Mouse (Mus musculus) v-Abl transformed pro-B cells (cell line): ENCODE data around the gene Rhog.

ENCODE experiments used
- in situ Hi-C, 2 experiments: fragments of 400-800 bp; cut with MboI; formaldehyde crosslinking; loops; one replicate each; pipeline ENCODE4 v1.15.1; 2025; ENCODE audit not compliant: unreplicated experiment in 2 of 2

The Rhog gene

DNA sequence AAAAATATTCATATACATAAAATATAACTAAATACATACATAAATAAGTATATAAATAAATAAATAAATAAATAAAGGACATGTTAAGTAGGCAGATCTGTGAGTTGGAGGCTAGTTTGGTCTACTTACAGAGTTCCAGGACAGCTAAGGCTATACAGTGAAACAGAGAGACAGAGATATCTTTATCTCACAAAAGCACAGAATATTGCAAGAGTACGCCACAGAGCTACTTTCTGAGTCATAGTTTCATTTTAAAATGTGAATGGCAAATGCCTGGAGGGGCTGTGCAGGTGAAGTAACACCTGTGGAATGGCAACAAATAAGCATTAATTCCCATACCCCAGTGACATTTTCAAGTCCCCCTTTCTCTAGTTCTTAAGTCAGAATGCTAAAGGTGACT, 2.2 kb downstream of the Rhog start:
- in situ Hi-C loops = loop anchor here (5.0 to 10.0 kb wide), 3 partner anchors 41 to 119 kb away; partner anchors contain the start of genes Nup98 (in 1 of the 2) and Pgap2 (in 1 of the 2)

DNA sequence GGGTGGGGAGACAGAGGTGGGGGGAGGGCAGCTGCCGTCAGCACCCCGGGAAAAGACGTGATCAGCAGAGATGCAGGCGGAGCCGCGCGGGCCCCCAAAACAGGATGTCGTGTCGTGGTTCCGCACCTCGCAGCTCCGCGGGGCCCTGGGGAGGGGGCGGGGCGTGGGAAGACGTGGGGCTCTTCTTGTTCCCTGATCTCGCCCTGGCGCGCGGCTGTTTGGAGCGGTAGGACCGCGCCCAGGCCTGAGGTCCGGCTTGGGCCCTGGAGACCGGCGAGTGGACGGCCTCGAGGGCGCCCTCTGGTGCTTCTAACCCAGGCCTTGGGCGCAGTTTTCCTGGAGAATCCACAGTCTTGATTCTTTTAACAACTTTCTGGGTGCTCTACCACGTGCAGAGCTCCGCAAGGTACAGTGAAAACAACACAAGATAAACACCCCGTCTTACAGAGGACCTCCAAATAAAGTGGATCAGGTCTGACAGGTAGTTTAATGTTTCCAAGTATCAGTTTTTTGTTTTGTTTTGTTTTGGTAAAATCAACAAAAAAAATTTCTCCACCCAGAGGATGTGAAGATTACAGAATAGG, 5.1 kb downstream of the Rhog start:
- in situ Hi-C loops = loop anchor here (5.0 to 10.0 kb wide), 3 partner anchors 38 to 116 kb away; partner anchors contain the start of genes Nup98 (in 1 of the 2) and Pgap2 (in 1 of the 2)

DNA sequence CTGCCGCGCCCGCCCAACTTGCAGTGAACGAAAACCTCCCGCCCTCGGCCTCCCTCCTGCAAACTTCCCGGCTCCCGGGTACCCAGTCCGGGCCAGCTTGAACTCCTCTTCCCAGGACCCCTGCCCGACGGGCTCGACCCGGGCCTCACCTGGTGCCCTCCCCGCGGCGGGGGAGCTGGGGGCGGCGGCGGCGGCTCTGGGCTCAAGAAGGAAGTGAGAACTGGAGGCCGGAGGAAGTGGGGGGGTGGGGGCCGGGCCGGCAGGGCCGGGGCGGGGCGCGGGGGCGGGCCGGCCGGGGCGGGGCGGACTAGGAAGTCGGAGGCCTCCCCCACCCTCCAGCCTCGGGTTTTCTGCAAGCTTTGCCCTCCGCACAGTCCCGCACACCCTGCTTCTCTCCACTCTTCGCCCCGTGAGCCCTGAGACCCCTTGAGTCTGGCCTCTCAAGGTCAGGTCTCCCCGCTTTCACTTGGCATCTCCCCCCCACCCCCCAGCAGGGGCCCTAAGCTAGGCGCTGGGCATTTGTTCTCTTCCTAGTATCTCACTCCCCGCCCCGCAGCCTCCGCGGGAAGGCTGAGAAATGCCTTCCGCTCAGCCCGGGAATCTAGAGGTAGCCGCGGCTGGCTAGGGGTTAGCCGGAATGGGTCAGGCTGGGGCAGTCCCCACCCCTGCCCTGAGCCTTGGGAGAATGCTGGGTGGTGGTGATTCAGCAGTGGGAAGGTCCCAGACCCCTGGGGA, 5.8 kb downstream of the Rhog start:
- in situ Hi-C loops = loop anchor here (5.0 to 10.0 kb wide), 3 partner anchors 38 to 115 kb away; partner anchors contain the start of genes Nup98 (in 1 of the 2) and Pgap2 (in 1 of the 2)

DNA sequence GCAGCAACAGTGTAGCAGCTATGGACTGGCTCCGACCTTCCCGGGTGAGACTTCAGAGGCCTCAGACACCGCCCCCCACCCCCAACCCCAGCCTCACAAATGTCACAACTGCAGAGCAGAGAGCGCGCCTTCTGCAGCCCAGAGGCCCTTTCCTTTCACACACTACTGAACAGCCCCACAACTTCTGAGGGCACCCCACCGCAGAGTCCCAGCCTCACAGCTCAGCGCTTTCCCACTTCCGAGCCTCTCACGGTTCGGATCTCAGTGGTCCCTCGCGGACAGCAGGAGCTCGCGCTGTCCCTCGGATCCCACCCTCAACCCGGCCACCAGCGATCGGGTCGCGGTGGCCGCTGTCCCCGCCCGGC, 6.3 kb downstream of the Rhog start:
- in situ Hi-C loops = no loop called here

DNA sequence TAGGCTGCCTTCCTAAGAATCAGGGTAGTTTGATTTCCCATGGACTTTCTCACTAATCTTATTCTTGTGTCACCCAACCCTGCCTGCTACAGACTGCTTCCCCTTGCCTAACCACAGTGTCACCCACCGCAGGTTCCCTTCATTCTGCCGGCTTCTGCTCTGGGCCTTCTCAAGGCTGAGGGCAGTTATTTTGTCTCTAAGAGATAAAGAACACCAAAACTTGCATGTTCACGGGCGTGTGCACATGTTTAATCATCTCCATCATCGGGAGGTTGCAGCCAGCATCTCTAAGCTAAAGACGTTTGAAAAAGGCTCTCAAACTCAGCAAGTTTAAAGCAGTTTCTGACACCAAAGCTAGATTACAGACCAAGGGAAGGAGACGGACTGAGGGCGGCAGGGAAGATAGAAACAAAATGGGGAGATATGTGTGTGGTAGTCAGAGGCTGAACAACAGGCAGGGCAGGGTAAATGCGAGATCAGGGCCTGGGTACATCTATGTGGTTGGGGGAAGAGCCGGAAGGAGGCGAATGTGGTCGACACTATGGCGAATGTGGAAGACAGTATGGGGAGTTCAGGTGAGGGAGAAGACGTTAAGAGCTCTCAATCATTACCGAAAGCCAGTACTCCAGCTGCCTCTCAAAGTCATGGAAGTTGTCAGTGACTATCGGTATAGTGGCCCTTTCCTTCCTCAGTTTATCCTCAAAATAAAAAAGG, 7.0 kb downstream of the Rhog start:
- in situ Hi-C loops = no loop called here

DNA sequence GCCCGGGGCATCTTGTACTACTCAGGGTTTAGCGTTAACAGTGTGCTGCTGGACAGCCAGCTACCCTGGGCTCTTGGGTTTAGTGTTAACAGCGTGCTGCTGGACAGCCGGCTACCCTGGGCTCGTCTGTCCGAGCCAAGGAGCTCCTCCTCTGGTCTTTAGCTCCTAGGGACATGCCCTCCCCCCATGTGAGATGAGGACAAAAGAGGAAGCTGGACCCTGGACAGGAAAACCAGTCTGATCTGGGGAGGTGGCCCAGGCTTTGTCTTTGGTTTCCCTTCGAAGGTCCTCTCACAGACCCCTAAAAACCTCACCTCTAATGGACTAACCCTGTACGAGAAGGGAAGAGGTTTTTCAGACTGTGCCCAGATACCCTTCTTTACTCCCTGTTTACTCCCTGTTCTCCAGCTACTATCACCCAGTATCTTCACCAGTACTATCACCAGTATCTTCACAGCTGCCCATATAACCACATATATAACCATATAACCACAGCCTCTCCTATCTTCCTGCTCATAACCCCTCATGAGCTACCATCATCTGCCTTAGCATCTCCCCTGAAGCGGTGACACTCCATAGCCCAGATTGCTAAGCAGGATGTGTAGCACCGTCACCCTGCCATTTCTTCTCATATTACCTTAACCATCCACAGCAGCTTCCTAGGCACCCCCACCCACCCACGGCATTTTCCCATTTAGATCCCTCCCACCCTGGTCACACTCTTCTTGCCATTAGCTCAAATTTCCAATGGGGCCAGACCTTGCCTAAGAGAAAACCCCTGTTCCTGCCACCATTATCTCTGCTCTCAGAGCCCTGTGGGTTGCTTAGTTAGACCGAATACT, 8.7 kb downstream of the Rhog start:
- in situ Hi-C loops = no loop called here

DNA sequence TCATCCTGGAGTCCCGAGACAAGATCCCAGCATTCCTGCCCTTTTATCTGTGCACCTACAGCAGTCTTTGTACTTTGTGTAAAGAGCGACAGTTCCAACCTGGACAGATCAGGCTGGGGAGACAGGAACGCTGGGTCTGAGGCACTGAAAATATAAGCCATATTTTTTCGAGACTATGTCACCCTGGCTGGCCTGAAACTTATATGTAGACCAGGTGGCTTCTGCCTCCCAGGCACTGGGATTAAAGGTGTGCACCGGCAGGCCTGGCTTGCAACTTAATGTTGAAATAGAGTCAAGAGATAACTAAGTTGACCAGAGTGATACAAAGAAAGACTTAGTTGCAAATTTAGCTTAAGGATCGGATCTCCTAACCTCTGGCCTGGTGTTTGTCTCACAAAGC, 9.6 kb downstream of the Rhog start:
- in situ Hi-C loops = no loop called here

DNA sequence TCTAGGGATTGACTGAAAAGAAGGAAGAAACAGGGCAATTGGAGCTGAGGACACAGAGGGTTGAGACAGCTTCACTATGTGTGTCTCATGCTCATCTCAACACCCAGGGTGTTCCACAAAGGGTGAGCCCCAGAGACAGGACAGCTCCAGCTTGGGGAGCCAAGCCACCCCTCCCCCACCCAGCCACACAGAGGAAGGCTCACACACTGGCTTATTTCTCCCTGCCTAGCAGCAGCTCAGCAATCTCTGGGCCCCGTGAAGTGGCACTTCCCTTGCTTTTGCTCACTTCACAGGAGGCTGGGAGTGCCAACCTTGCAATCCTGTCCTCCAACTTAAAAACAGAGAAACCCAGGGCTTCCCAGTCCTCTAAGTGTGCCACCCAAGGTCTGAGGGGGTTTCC, 10.1 kb downstream of the Rhog start:
- in situ Hi-C loops = no loop called here

DNA sequence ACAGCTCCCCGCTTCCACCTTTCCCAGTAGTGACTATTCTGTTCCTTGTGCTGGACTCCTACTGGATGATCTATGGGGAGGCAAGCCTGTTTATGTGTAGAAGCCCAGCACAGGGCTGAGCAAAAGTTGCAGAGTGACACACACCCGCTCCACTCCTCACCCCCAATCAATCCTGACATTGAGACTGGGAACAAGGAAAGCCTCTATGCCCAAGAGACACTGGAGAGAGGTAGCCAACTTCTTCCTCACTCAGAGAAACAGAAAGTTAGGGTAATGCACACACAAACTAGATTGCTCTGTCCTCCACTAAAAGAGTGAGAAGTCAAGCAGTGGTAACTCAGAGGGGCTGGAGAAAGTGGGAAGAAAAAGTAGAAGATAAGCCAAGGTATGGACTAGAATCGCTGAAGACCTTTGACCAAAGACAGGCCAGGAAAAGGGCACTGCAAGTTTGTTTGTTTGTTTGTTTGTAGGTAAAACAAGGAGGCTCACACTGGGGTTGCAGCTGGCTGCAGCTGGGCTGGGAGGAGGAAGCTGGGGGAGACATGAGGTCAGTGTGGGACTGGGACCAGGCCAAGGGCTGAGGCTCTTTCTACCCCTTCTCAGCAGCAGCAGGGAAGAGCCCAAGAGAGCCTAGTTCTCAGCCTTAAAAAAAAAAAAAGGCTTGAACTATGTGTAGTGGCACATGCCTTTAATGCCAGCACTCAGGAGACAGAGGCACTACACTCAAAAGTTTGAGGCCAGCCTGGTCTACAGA, 10.9 kb downstream of the Rhog start:
- in situ Hi-C loops = no loop called here

DNA sequence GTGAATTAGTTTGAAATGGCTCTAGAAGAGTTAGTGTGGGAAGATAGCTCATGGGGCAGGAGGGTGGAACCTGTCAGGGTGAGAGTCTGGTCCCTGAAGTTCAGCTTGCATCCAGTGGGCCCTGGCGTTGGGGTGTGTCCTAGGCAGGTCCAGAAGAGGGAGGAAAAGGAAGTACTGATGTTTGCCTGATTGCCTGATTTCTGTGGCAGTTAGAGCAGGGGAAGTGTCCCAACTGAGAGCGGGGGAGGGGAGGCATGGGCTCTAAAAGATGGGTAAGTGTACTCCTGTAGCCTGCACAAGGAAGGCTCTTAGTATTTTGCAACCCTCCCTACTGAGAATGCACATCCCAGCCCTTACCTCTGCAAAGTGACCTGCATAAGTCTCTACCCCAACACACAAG, 12.0 kb downstream of the Rhog start:
- in situ Hi-C loops = no loop called here

DNA sequence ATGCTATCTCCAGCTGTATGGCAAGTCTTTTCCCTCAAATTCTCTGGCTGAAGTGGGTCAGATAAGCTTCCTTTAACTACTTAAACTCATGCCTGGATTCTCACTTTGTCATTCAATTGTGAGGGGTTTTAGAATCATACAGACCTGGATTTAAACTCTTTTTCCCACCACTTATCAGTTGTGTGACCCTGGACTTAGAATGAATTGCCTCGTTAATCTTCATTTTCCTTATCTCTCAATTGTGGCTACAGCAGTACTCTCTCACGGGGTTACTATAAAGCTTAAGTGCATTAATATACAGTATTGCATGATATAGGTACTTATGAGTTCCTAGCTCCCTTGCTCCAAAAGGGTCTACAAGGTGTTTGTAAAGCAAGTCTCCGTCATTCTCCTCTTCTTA, 12.9 kb downstream of the Rhog start:
- in situ Hi-C loops = no loop called here

DNA sequence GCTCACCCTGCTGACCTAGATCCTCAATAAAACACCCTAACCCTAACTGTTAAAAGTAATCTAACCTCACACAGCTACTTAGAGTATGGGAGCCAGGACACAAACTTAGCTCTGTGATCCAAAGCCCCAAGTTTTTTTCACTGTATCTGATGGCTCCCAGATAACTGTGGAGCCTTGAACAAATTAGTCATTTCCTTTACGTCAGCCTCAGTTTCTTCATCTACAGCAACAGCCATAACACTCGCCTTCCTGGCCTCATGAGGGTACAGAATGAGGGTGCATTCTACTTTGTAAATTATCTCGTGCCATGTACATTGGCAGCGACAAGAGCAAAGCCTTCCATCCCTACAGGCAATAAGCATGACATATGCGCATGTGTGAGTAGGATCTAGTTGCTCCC, 13.5 kb downstream of the Rhog start:
- in situ Hi-C loops = no loop called here

DNA sequence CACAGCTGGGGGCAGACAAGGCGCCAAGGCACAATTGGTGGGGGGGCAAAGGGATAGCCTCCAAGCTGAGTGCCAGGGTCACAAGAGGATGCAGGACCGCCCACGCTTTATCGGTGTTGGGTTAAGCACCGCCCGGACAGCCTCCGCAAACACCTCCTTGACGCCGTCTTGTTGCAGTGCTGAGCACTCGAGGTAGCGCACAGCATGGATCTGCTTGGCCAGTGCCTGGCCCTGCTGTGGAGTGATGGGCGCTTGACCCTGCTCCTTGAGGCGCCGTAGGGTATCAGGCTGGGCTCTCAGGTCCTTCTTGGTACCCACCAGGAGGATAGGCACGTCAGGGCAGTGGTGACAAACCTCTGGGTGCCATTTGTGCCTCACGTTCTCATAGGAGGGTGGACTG, 16.3 kb downstream of the Rhog start:
- in situ Hi-C loops = no loop called here

DNA sequence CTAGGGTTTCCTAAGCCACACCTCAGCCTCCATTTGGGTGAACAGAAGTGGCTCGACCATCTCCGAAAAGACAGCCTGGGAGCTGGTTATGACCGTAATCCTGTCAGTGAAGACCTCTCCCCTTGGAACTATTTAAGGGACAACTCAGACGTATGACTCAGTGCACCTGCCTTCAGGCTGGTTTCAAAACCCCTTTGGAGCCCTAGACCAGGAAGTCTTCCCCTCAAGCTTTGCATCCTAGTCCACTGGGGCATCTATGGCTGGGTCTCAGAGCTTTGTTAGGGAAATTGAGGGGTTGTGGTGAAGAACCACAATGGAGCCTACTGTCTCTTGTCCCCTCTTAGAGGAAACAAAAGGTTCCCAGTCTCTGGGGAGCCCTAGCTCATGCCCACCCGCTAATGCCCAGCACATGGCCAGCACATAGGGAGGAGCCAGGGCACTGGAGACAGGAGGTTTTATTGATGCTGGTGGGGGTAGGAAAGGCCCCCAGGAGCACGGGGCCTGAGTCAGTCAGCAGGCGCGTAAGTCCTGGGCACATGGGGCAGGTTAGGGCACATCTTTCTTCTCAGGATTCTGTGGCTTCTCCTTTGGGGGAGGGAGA, 17.1 kb downstream of the Rhog start:
- in situ Hi-C loops = no loop called here

DNA sequence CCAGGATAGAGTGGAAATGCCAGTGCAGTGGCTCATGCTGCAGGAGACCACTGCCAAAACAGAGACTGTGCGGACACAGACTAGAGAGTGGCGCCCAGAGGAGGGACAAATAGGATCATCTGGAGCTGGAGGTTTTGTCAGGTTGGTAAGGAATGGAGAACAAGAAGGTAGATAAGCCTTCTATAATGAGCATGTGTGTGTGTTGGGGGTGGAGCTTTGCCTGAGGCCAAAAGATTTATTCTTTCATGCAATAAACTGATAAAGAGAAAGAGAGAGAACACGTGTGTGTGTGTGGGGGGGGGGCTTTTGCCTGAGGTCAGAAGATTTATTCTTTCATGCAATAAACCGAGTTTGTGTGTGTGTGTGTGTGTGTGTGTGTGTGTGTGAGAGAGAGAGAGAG, 22.8 kb downstream of the Rhog start:
- in situ Hi-C loops = no loop called here

DNA sequence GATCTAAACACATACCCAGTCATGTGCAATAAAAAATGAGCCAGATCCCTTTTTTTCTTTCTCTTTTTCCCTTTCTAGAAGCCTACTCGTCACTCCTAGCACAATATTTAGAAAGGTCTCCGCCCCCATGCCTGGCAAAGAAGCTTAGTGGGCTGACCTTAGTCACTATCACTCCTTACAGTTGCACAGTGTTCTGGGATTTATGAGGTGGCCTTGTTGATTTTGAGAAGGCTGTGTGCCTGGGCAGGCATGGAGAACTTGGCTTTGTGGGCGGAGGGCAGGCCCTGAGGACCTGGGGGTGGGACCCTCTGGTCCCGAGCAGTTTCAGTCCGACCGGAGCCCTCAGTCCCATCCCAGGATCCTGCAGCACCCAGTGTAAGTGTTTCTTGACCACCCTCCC, 26.0 kb downstream of the Rhog start:
- in situ Hi-C loops = no loop called here

DNA sequence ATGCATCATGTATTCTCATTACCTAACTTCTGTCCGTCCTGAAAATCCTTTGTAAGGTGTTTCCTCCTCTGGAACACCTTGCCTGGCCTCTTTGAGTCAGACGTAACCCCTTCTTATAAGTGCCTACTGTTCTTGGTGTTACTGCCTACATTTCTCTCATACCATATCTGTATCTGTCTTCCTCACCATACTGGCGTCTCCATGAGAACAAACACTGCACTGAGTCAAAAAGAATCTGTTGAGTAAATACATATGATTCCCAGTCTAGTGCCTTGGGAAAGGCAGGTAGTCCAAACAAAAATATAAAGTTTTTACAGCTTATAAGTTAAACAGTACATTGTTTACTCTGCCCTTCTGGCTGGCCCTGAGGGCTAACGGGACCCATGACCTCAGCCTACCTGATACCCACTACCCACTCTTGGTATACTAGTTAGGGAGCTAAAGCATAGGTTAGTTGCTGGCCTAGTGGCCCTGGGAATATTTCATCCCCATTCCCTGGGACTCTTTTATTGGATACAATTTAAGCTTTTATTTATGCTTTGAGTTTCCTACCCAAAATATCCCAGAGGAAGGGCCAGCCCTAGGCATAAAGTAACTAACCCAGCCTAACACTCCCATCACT, 27.7 kb downstream of the Rhog start:
- in situ Hi-C loops = no loop called here

DNA sequence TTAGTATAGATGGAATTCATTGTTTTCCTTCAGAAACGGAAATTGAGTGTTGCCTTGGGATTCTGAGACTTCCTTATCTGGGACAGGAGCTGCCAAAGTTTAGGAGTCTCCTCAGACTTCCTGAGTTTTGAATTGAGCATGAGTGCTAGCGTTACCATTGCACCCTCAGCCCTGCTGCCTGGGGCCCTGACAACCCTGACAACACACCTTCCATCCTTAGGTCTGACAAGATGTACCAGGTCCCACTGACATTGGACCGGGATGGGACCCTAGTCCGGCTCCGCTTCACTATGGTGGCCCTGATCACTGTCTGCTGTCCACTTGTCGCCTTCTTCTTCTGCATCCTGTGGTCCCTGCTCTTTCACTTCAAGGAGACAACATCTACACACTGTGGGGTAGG, 29.8 kb downstream of the Rhog start:
- in situ Hi-C loops = no loop called here
